Mouse (Mus musculus) 3T3-L1 (cell line): ENCODE results near the gene Olfr1040.
"Not testable (repeated sequence)": the region's sequence is repeated elsewhere in the genome, so short reads cannot be mapped to it uniquely, and the experiment has no call there.

Source experiments
- DNase-seq: peaks from one replicate; pipeline ENCODE4 v3.0.0-alpha.2; 2015; ENCODE audit warnings: low read depth, low spot score

Gene Olfr1040

GRCm38 (mm10) chr2:86146632-86147031 lies at the start of gene Olfr1040:
Olfr1040 (minus strand) TSS chr2:86146732.
- no peak for DNase-seq

GRCm38 (mm10) chr2:86195863-86196262 lies 49.3 kb upstream of the Olfr1040 start:
- DNase-seq, result no peak

GRCm38 (mm10) chr2:86185583-86185982 lies 39.1 kb upstream of the Olfr1040 start, which contains the start of gene Olfr52:
Olfr52 (minus strand) TSS chr2:86185683.
- DNase-seq, result no peak

GRCm38 (mm10) chr2:86179950-86180349 lies 33.4 kb upstream of the Olfr1040 start:
- DNase-seq, result no peak

- DNase-seq, result no peak
These were observed 31.2 kb upstream of the Olfr1040 start, which contains the start of gene Olfr1044 for GRCm38 (mm10) chr2:86177720-86178119. Olfr1044 (minus strand) TSS chr2:86177820.

- DNase-seq, result not testable (repeated sequence)
These were observed 28.9 kb upstream of the Olfr1040 start for GRCm38 (mm10) chr2:86175422-86175821.

GRCm38 (mm10) chr2:86167422-86167821 lies 20.9 kb upstream of the Olfr1040 start, which contains the start of gene Olfr1043:
Olfr1043 (minus strand) TSS chr2:86167522.
- no peak for DNase-seq

- DNase-seq, result no peak
These were observed 15.2 kb upstream of the Olfr1040 start, which contains the start of gene Olfr1042 for GRCm38 (mm10) chr2:86161738-86162137. Olfr1042 (minus strand) TSS chr2:86161838.

- no peak for DNase-seq
These were observed 10.7 kb downstream of the Olfr1040 start, which contains the start of gene Olfr1039 for GRCm38 (mm10) chr2:86135828-86136227. Olfr1039 (minus strand) TSS chr2:86135928.
